Mouse (Mus musculus) ES-E14 (cell line): ENCODE data around the gene Clec4a1.

ENCODE experiments used
- CHD2 ChIP-seq: IDR thresholded peaks from 2 replicates; pipeline ENCODE4 v1.6.1; 2014; ENCODE audit warnings: mild to moderate bottlenecking, low read depth, low read length, inconsistent platforms
- HCFC1 ChIP-seq: IDR thresholded peaks from 2 replicates; pipeline ENCODE4 v1.6.1; 2012; ENCODE audit warnings: low read length, inconsistent platforms, borderline replicate concordance; ENCODE audit not compliant: insufficient read depth
- MAFK ChIP-seq: IDR thresholded peaks from 2 replicates; pipeline ENCODE4 v1.6.1; 2014; ENCODE audit warnings: mild to moderate bottlenecking, low read depth, low read length, inconsistent platforms; ENCODE audit not compliant: insufficient read depth
- ZC3H11A ChIP-seq: IDR thresholded peaks from 2 replicates; pipeline ENCODE4 v1.6.1; 2012; ENCODE audit warnings: low read depth, mild to moderate bottlenecking, inconsistent platforms, low read length, borderline replicate concordance
- ZNF384 ChIP-seq: IDR thresholded peaks from 2 replicates; pipeline ENCODE4 v1.6.1; 2012; ENCODE audit warnings: low read depth, low read length, inconsistent platforms

DNA sequence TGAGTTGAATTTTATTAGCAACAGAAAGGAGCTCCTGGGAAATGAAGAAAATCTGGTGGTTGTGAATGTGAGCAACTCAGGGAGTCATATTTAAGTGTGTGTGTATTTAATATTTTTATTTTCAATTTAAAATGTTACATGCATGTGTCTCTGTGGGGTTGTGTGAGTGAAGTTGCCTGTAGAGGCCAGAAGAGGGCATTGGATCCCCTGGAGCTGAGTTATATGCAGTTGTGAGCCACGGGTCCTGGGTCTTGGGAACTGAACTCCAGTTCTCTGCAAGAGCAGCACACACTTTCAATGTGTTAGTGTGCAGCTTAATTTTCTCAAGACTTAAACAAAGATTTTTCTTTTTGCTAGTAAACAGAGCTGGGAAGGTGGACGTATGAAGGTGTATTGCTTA, 42.9 kb downstream of the Clec4a1 start:
- no peak for TF ChIP-seq HCFC1
- no peak for TF ChIP-seq ZNF384
- no peak for TF ChIP-seq CHD2
- TF ChIP-seq MAFK: no peak
- no peak for TF ChIP-seq ZC3H11A
